Mouse (Mus musculus) bone marrow macrophage, adult 2 months (primary cell): ENCODE measurements around the gene Zbed4.

Experiments
- CTCF ChIP-seq: IDR thresholded peaks from 2 replicates; pipeline ENCODE4 v1.5.1; 2012; ENCODE audit warnings: low read depth, mild to moderate bottlenecking, low read length, moderate library complexity
- POLR2A ChIP-seq: IDR thresholded peaks from 2 replicates; pipeline ENCODE4 v1.6.1; 2012; ENCODE audit warnings: mild to moderate bottlenecking, low read depth, low read length, borderline replicate concordance

DNA sequence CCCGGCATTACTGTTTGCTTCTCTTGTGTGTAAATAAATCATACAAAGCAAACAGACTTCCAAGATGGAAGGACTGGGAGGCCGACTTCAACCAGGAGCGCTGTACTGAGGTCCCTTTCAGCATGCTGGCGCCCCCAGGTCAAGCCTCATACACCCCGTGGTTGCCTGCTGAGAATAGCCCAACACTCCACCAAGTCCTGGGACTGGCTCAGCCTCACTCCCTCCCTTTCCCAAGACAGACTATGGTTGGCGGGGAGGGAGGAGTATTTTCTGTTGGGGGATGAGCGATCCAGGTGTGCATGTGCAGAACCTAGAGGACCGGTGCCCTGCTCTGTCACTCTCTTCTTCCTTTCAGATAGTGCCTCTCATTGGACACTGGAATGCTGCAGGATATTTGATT, 56.7 kb downstream of the Zbed4 start:
- TF ChIP-seq CTCF (no peak), POLR2A (no peak)
